Mouse (Mus musculus) natural killer cell, adult 2 months (primary cell): ENCODE measurements around the gene Immp2l.

Experiments used
- DNase-seq, 2 experiments: peaks; one replicate each; pipeline ENCODE4 v3.0.0; 2022; ENCODE audit warnings: low spot score in 2 of 2

Gene Immp2l

GRCm38 (mm10) chr12:41182856-41183255, 159.0 kb downstream of the Immp2l start:
- peak in 1 of 2 experiments; percentile 3 for DNase-seq

- DNase-seq: no peak
Observed at GRCm38 (mm10) chr12:41185060-41185459, 161.2 kb downstream of the Immp2l start.

GRCm38 (mm10) chr12:41185509-41185908, 161.6 kb downstream of the Immp2l start:
- DNase-seq: no peak

- DNase-seq: no peak
Observed at GRCm38 (mm10) chr12:41192829-41193228, 168.9 kb downstream of the Immp2l start.

GRCm38 (mm10) chr12:41196374-41196773, 172.5 kb downstream of the Immp2l start:
- no peak for DNase-seq

GRCm38 (mm10) chr12:41215186-41215585, 191.3 kb downstream of the Immp2l start:
- no peak for DNase-seq

GRCm38 (mm10) chr12:41221893-41222292, 198.0 kb downstream of the Immp2l start:
- no peak for DNase-seq

- DNase-seq: no peak
Observed at GRCm38 (mm10) chr12:41223686-41224085, 199.8 kb downstream of the Immp2l start.

- no peak for DNase-seq
Observed at GRCm38 (mm10) chr12:41224538-41224937, 200.6 kb downstream of the Immp2l start.

GRCm38 (mm10) chr12:41231966-41232365, 208.1 kb downstream of the Immp2l start:
- DNase-seq: no peak

- DNase-seq: no peak
Observed at GRCm38 (mm10) chr12:41237880-41238279, 214.0 kb downstream of the Immp2l start.

- DNase-seq: no peak
Observed at GRCm38 (mm10) chr12:41241221-41241620, 217.3 kb downstream of the Immp2l start.

- DNase-seq: no peak
Observed at GRCm38 (mm10) chr12:41248254-41248653, 224.4 kb downstream of the Immp2l start.

GRCm38 (mm10) chr12:41250123-41250522, 226.2 kb downstream of the Immp2l start:
- no peak for DNase-seq

- no peak for DNase-seq
Observed at GRCm38 (mm10) chr12:41257905-41258304, 234.0 kb downstream of the Immp2l start.

GRCm38 (mm10) chr12:41259608-41260007, 235.7 kb downstream of the Immp2l start:
- DNase-seq: no peak

GRCm38 (mm10) chr12:41274136-41274535, 250.2 kb downstream of the Immp2l start:
- DNase-seq: no peak

- no peak for DNase-seq
Observed at GRCm38 (mm10) chr12:41275361-41275760, 251.5 kb downstream of the Immp2l start.

GRCm38 (mm10) chr12:41277896-41278295, 254.0 kb downstream of the Immp2l start:
- DNase-seq: no peak

- no peak for DNase-seq
Observed at GRCm38 (mm10) chr12:41289047-41289446, 265.2 kb downstream of the Immp2l start.

- DNase-seq: no peak
Observed at GRCm38 (mm10) chr12:41307015-41307414, 283.1 kb downstream of the Immp2l start.

- DNase-seq: no peak
Observed at GRCm38 (mm10) chr12:41308726-41309680, 285.1 kb downstream of the Immp2l start.

GRCm38 (mm10) chr12:41313391-41313790, 289.5 kb downstream of the Immp2l start:
- no peak for DNase-seq
